Mouse (Mus musculus) embryonic stem cell, embryonic (primary cell): ENCODE data around the gene Nusap1.

Experiments used
- CTCF ChIA-PET, 4 experiments: fragments of 300-600 bp in 2 of 4; fragments of 350-600 bp in 2 of 4; sonication (Branson Sonifier 250); formaldehyde crosslinking; loops; one replicate each; lab custom pipeline; 2022; ENCODE audit warnings: inconsistent platforms in 2 of 4; lab: Charles Lee
- POLR2A ChIA-PET, 4 experiments: fragments of 300-600 bp in 2 of 4; fragments of 350-600 bp in 2 of 4; sonication (Branson Sonifier 250); formaldehyde crosslinking; loops; one replicate each; lab custom pipeline; 2022; ENCODE audit warnings: antibody characterized with exemption in 4 of 4, inconsistent platforms in 1 of 4; lab: Charles Lee

Gene Nusap1

GRCm38 (mm10) chr2:119692003-119692701 is 74.1 kb downstream of the Nusap1 start:
- POLR2A ChIA-PET: interaction anchor here in 3 of 4 experiments (0.6 to 2.6 kb wide), 21 partner anchors 9 to 647 kb away, joined by 3 to 12 read pairs (median 4); partner anchors contain the start of genes Itpka (in 1 of the 3), Rpap1 (in 1 of the 3) and Rtf1 (in 1 of the 3)
- CTCF ChIA-PET: interaction anchor here (0.6 to 1.4 kb wide), 13 partner anchors 9 to 1724 kb away, joined by 3 to 8 read pairs (median 3); no protein-coding TSS in a partner anchor

- POLR2A ChIA-PET: interaction anchor here in 1 of 4 experiments (0.6 to 0.7 kb wide), 3 partner anchors 15 to 1013 kb away, joined by 3 read pairs; no protein-coding TSS in a partner anchor
- CTCF ChIA-PET: interaction anchor here in 1 of 4 experiments (0.5 kb wide), 1 partner anchor 57 kb away, joined by 3 read pairs; no protein-coding TSS in a partner anchor
Measured at GRCm38 (mm10) chr2:119694826-119695225, 76.7 kb downstream of the Nusap1 start.

GRCm38 (mm10) chr2:119696111-119696510 is 78.0 kb downstream of the Nusap1 start:
- ChIA-PET POLR2A (interaction anchor here in 1 of 4 experiments (1.0 to 2.0 kb wide), 4 partner anchors 10 to 33 kb away, joined by 3 to 5 read pairs (median 4); partner anchors contain the start of gene Ndufaf1), CTCF (interaction anchor here in 3 of 4 experiments (0.6 to 0.7 kb wide), 3 partner anchors 24 to 465 kb away, joined by 3 to 6 read pairs (median 3); no protein-coding TSS in a partner anchor)

GRCm38 (mm10) chr2:119698472-119698871 is 80.4 kb downstream of the Nusap1 start:
- ChIA-PET CTCF (no interaction called here), POLR2A (interaction anchor here in 1 of 4 experiments (0.6 to 1.4 kb wide), 2 partner anchors 14 to 180 kb away, joined by 4 to 6 read pairs; no protein-coding TSS in a partner anchor)

GRCm38 (mm10) chr2:119699962-119700361 is 81.9 kb downstream of the Nusap1 start:
- POLR2A ChIA-PET: interaction anchor here in 2 of 4 experiments (1.0 to 2.0 kb wide), 4 partner anchors 9 to 41 kb away, joined by 3 to 7 read pairs (median 4); no protein-coding TSS in a partner anchor
- CTCF ChIA-PET: interaction anchor here in 1 of 4 experiments (1.4 kb wide), 1 partner anchor 7 kb away, joined by 3 read pairs; no protein-coding TSS in a partner anchor
